Mouse (Mus musculus) G1E (cell line): ENCODE results near the gene Ccdc85c.

Source experiments
- CTCF ChIP-seq: IDR thresholded peaks from 2 replicates; pipeline ENCODE4 v1.5.1; 2012; ENCODE audit warnings: low read depth, low read length, inconsistent platforms, mixed read lengths
- GATA1 ChIP-seq: IDR thresholded peaks from 2 replicates; pipeline ENCODE4 v1.6.1; 2012; ENCODE audit warnings: borderline replicate concordance, low read length, inconsistent platforms, mixed read lengths
- GATA2 ChIP-seq: IDR thresholded peaks from 2 replicates; pipeline ENCODE4 v1.6.1; 2012; ENCODE audit warnings: low read depth, low read length, inconsistent platforms, borderline replicate concordance
- TAL1 ChIP-seq: conservative IDR thresholded peaks from 2 replicates; pipeline ENCODE4 v1.6.1; 2012; ENCODE audit warnings: low read depth, low read length, inconsistent platforms, mixed read lengths

- TF ChIP-seq GATA1 (no peak), CTCF (no peak), TAL1 (no peak), GATA2 (no peak)
Observed at GRCm38 (mm10) chr12:108246759-108247500, 28.3 kb downstream of the Ccdc85c start.
